Mouse (Mus musculus): ENCODE measurements around the gene Mtmr12.
A peak's percentile ranks its signal among the peaks of the same experiment; 100 is the strongest.

Mtmr12 gene

GRCm38 (mm10) chr15:12236961-12237360 is 32.1 kb downstream of the Mtmr12 start:
- no peak for DNase-seq

GRCm38 (mm10) chr15:12237539-12237938 is 32.7 kb downstream of the Mtmr12 start:
- DNase-seq = no peak

GRCm38 (mm10) chr15:12238337-12238736 is 33.5 kb downstream of the Mtmr12 start:
- DNase-seq = no peak

- DNase-seq = no peak
These were observed 36.0 kb downstream of the Mtmr12 start for GRCm38 (mm10) chr15:12240705-12241328.

GRCm38 (mm10) chr15:12243792-12244191 is 39.0 kb downstream of the Mtmr12 start:
- DNase-seq = peak; percentile 81

GRCm38 (mm10) chr15:12245580-12246359 is 40.9 kb downstream of the Mtmr12 start:
- DNase-seq = no peak

GRCm38 (mm10) chr15:12246360-12247158 is 41.7 kb downstream of the Mtmr12 start:
- no peak for DNase-seq

- no peak for DNase-seq
These were observed 42.4 kb downstream of the Mtmr12 start for GRCm38 (mm10) chr15:12247159-12247603.

- DNase-seq = peak; percentile 52
These were observed 43.5 kb downstream of the Mtmr12 start for GRCm38 (mm10) chr15:12248279-12248678.

GRCm38 (mm10) chr15:12250350-12250749 is 45.5 kb downstream of the Mtmr12 start:
- no peak for DNase-seq

- no peak for DNase-seq
These were observed 46.8 kb downstream of the Mtmr12 start for GRCm38 (mm10) chr15:12251416-12252140.

GRCm38 (mm10) chr15:12252141-12252489 is 47.3 kb downstream of the Mtmr12 start:
- no peak for DNase-seq

- no peak for DNase-seq
These were observed 53.1 kb downstream of the Mtmr12 start for GRCm38 (mm10) chr15:12257730-12258494.

- DNase-seq = no peak
These were observed 58.2 kb downstream of the Mtmr12 start for GRCm38 (mm10) chr15:12263056-12263455.

GRCm38 (mm10) chr15:12266460-12266859 is 61.6 kb downstream of the Mtmr12 start:
- DNase-seq = no peak

GRCm38 (mm10) chr15:12268021-12268420 is 63.2 kb downstream of the Mtmr12 start:
- DNase-seq = peak; percentile 68

GRCm38 (mm10) chr15:12271340-12271739 is 66.5 kb downstream of the Mtmr12 start:
- DNase-seq = no peak

- peak; percentile 24 for DNase-seq
These were observed 68.7 kb downstream of the Mtmr12 start for GRCm38 (mm10) chr15:12273325-12274052.

GRCm38 (mm10) chr15:12274053-12274769 is 69.4 kb downstream of the Mtmr12 start:
- no peak for DNase-seq

- DNase-seq = no peak
These were observed 70.3 kb downstream of the Mtmr12 start for GRCm38 (mm10) chr15:12275091-12275623.

Measured in kidney, adult 9 months (tissue).